Mouse (Mus musculus) gastrocnemius, postnatal 4 days (tissue): ENCODE measurements around the gene Mok. TPM values are rescaled to one million over a fixed set of nuclear protein-coding genes. Genes with fewer than 3 reads are reported as not detected.

Experiments used
- DNase-seq, 2 experiments: peaks; one replicate each; pipeline ENCODE4 v3.0.0; 2021 to 2022; ENCODE audit warnings: low spot score in 2 of 2, mixed read lengths in 2 of 2
- total RNA-seq, 2 experiments: library from RNA; stranded (reverse); gene quantifications; 2 replicates each; pipeline ENCODE4 v1.2.3; 2021

The Mok gene
- total RNA-seq, 2 experiments from 2014 or later, result 0.34 to 0.91 TPM

DNA sequence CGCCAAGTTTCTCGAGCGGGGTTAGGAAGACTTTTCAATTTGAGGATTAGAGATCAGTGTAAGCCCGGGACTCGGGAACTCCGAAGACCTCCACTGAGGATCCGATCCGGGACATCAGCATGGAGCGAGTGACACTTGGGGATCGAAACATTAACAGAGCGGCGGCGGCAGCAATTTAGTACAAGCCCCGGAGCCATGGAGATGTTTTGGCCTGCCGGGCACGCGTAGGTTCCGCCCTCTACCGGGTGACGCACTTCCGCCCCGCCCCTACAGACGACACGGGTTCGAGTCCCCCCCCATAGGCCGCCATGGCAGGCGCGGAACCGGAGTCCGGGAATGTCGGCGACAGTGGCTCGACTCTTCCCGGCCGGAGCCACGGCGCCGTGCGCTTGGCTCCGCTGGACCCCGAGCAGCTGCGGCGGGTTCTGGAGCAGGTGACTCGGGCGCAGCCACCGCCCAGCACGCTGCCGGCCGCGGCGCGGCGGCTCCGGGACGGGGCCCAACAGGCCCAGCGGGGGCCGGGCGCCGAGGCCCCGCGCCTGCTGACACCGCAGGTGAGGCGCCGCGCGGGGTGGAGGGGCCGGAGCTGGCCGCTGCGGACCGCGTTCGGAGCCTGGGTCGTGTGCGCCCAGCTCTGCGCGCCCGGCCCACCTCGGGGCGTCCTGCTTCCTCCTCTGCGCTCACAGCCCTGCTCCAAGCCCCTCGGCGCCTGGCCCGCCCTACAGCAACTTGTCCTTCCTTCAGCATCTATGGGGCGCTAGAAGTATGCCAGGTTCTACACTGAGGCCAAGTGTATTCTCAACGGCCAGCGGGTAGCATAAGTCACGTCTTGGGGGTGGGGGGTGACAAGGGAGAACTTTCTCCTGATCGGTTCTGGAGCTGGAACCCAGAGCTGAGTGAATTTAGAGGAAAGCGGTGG lies 9.5 kb upstream of the Mok start, which contains the start of gene Zfp839:
Gene Zfp839, plus strand, starts transcription at position 244 of the 919 bp plus-strand sequence.
- peak; percentile 75 to 85 for DNase-seq

DNA sequence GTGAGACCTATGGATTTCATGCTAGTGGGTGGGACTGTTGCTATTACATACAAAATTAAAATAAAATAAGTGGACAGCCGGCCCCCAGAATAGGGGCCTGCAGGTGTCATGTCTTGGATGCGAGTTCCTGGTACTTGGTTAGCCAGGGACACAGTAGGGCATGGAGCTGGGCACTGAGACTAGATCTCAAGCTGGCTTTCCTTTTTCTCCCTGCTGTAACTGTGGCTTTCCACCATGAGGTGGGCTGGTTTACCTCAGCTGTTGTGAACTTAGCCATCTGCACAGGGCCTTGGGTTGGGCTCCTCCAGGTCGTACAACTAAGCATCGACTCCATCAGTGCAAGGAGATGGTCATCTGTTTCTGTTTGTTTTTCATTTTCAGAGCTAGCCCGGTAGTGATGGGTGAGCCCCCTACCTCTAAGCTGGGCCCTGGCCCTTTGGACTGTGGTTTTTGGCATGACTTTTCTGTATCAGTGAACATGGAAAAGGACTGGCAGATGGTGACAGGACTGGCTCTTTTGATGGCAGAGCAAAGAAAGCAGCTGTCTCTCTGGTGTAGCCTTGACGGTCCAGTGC lies 5.5 kb upstream of the Mok start:
- DNase-seq, result no peak

DNA sequence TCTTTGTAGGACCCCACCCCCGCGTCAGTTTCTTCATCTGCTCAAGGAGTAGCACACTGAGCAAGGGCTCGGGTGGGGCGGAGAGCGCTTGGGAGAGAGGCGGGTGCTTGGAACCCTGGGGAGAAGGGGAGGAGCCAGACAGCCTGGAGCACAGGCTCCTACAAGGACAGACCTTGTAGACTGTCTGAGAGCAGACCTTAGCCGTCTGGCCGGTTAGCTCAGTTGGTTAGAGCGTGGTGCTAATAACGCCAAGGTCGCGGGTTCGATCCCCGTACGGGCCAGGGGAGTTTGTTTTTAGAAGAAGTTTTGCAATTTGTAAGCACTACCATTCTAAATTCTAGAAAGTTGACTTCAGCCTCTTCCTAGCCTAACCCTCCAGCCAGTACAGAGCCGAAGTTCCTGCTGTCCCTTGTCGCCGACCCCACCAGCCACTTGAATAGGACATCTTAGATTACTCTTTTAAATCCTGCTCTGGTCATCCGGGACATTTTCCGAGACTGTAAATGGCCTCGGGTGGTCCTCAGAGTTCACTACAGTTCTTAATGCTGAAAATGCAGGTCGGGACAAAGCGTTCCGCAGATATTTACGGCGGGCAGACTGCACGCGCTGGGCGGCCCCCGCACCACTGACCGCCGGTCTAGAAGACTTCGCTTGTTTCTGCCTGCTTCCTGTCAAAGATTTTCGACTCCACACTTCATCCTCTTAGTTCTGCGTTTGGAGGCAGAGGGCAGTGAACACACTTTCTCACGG lies 4.6 kb upstream of the Mok start:
- DNase-seq, result peak; percentile 83 to 85

DNA sequence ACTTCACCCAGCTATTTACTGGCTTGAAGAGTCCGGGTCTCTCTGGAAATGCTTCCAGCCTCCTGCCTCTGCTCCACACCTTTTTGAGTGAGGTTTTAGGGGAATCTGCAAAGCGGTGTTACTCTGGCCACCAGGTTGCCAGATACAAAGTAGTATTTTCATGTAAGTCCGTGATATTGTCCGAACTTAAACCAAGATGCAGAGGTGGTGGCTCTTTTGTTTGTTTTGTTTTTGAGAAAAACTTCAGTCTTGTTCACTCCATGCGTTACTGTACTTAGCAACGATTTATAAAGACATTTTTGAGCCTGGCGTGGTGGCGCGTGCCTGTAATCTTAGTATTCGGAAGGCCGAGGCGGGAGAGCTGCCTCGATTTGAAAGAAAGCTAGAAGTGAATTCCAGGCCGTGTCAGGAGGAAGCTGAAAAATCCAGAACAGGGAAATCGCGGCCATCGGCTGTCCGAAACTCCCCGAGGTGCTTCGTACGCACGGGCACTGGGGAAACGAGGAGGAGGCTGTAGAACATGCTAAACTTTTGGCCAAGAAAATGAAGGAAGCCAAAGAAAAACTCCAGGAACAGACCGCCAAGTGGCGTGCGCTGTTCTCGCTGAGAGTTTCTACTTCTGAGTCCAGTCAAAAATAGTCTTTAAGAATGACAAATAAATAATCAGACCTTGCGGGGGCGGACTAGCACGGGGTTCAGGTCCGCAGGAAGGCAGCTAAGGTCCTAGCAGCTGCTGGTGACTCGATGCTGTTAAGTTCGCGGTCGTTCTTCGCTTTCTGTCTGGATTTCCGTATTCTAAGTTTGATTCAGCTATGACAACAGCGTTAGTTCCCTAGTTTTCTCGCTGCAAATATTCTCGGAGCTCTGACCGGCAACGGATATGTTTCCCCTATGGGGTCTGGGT lies 3.7 kb upstream of the Mok start:
- DNase-seq, result peak in 1 of 2 experiments; percentile 44

DNA sequence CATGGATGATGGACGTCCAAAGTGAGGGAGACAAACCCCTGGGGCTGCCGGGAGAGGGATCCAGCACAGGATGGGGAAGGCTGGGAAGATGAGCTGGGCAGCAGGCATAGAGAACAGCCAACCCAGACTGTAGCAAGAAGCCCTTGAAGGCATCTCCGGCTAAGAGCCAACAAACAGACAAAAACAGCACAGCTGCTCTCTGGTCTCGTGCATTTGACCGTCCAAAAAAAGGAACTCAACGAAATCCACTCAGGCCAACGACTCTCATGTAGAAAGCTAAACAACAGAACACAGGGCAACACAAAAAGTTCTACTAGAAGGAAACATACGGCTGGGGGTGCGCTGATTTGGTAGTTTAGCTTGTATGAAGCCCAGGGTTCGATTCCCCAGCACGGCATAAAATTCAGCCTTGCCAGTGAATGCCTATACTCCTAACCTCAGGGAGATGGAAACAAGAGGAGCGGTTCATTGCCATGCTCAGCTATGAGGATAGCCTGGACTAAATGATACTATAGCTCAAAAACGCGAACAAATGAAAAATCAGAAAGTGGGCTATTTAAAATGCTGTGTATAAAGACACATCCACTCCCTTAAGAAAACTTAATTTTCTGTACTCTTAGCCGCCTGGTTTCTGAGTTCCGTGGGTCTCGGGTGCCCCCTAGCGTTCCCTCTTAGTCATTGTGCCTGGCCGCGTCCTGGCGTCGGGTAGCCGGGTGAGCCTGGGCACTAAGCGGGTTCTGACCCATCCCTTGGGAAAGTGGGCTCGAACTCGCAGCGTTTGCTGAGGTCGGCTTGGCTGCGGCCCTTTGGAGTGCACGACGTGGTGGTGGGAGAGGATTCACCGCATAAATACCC lies 2.7 kb upstream of the Mok start:
- peak; percentile 67 to 80 for DNase-seq

DNA sequence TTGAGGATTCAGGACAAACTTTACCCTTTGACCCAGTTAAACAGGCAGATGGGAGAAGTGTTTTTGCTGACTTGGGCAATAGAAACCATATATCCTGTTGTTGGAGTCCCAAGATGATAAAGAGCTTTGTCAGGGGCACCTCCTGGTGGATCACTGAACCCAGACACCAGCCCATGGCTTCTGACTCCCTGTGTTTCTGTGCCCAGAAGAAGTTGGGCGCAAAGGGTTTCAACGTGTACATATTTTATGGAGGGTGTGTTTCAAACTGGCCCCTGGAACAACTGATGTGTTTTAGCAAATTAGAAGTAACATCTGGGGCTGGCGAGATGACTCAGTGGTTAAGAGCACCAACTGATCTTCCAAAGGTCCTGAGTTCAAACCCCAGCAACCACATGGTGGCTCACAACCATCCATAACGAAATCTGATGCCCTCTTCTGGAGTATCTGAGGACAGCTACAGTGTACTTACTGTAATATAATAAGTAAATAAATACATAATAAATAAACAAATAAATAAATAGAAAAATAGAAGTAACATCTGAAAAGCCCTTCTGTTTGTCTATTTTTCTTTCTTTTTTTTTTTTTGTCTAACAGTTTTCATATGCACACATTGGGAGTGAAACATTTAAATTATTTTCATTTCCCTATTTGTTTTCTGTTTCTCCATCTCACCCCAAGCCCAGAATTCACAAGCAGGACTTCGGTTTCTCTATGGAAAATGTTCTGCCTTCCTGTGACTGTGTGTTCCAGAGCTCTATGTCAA lies 1.2 kb upstream of the Mok start:
- no peak for DNase-seq

DNA sequence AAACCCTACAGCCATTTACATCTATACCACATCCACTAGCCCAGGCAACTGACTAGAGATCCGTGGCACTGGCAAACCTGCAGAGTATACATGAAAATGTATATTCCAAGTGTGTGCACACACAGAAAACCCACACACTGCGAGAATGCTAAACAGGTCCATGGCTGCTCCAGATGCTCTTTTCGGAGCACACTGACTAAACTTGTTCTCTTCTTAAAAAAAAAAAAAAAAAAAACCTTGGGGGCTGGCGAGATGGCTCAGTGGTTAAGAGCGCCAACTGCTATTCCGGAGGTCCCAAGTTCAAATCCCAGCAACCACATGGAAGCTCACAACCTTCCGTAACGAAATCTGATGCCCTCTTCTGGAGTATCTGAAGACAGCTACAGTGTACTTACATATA lies 2.9 kb downstream of the Mok start:
- no peak for DNase-seq

DNA sequence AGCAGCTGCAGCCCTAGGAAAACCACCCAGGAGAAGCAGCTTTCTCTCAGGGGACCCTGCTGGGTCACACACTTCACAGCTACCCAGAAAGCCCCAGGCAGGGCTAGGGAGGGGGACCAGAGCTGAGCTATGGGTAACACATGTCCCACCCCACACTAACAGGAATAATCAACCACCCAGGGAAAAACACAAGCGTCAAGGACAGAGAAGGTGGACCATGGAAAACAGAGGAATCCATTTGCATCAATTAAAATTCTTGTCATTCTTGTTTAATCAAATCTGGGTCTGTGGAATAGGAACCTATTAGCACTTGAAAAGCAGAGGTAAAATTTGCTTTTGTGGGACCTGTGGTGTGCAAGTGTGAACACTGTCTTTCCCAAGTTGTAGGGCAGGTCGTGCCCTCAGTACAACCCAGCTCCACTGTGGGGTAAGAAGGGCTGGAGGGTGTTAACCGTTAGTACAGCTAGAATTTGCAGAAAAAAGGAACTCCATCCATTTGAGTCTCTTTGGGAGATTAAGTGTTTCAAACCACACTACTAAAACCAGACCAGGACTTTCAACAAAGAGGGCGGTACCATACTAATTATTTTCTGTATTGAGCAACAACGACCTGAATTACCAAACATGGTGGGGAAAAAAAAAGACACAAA lies 3.4 kb downstream of the Mok start:
- no peak for DNase-seq

DNA sequence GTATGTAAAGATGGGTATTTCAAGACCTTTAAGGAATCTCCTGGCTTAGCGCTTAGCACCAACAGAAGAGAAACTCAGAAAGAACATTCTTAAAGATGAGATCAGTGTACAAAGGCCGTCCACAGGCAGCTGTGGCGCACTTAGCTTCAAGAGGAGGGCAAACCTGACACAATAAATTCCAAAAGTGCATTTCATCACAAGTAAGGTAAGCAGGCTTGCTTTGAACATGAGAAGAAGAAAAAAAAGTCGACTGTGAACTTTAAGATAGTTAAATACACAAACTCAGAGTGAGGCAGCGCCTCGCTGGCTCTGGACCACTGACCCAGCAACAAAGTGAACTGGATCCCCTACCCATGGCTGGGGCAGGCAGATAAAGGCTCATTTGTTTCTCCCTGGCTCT lies 4.0 kb downstream of the Mok start:
- no peak for DNase-seq

DNA sequence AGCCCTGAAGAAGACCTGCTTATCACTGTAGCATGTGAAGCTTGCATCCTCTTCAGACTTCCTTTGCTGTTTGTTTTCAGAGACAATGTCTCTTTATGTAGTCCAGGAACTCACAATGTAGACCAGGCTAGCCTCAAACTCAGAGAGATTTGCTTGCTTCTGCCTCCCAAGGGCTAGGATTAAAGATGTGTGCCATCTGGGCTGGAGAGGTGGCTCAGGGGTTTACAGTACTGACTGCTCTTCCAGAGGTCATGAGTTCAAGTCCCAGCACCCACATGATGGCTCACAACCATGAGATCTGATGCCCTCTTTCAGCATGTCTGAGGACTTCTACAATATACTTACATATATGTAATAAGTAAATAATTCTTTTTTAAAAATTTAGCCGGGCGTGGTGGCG lies 5.6 kb downstream of the Mok start:
- DNase-seq, result no peak

DNA sequence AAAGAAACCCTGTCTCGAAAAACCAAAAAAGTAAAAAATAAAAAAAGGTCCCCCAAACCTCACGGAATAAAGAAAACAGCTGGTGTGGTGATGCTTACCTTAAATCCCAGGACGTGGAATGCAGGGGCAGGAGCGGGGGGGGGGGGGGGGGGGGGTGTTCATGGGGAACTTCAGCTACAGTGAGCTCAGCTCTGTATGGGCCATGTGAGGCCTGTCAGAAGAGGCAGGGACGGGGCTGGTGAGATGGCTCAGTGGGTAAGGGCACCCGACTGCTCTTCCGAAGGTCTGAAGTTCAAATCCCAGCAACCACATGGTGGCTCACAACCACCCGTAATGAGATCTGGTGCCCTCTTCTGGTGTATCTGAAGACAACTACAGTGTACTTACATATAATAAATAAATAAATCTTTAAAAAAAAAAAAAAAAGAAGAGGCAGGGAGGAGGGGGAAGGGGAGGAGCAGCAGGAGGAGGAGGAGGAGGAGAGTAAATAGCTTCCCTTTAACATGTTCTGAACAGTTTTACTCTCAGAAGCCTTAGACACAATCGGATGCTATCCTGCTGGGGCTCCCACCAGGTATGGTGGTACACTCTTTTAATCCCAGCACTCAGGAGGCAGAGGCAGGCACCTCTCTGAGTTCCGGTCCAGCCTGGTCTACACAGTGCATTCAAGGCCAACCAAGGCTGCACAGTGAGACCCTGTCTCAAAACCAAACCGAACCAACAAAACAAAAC lies 10.3 kb downstream of the Mok start:
- DNase-seq, result no peak

DNA sequence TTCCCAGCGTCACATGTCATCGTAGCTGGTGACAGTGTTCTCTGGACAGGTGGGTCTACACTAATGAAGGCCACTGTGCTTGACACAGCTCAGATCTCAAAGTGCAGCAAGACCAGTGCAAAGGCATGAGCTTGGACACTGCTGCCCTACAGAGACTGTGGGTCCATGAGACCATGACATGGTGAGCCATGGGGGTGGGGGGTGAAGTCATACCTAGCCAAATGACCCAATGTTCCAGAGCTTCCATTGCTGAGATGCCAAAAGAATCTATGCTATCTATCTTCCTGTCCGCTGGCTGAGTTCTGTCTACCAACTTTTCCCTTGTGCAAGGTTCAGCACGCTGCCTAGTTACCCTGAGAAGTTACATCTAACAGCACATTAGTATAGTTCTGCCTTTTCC lies 11.8 kb downstream of the Mok start:
- DNase-seq, result no peak

DNA sequence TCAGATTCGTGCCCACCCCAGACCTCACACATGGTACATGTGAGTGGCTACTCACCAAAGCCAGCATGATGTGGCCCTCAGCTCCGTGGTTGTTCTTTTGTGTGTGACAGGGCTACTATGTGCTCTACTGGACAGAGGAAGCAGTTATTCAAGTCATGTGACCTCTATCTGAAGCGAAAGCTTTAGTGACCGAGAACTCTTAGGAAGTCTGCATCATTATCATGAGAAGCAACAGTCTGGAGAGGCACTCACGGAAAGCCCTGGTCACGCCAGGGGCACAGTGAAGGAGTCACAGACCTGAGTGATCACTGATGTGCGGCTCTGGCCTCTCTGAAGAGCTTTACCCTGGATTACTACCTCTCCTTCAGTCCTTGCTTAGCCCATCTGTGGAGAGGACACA lies 18.4 kb downstream of the Mok start:
- no peak for DNase-seq

DNA sequence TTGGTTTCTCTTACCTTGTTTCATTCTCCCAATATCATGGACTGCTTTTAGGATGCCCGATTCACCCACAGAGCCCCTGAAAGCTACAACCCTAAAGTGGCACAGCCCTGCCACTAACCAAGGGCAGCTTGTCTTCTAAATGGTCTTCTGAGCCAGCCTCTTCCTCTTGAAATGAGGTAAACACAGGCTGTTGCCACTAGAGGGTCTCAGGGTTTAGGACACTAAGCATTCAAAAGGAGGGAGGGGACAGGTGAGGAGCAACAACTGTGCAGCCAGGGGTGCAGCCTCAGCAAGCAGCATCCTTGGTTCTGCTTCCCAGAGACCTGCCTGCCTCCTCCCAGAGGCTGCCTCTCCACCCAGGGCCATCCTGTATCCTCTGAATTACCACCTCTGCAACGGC lies 19.0 kb downstream of the Mok start:
- no peak for DNase-seq

DNA sequence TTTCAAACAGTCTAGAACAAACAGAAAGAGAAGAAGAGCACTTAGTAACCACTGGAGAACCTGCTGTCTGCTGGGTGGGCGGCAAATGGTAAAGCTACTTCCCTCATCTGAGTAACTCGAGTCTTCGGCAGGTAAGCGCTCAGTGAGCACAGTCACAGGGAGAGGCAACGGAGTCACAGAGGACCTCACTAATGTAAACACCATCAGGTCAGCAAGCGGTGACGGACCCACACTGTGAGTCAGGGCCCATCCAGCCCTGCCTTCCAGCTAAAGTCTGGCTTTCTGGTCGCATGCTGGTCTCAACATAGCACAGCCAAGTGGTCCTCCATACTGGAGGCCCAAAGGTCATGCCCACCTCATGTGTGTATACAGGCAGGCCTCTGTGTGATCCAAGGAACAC lies 21.4 kb downstream of the Mok start:
- no peak for DNase-seq

DNA sequence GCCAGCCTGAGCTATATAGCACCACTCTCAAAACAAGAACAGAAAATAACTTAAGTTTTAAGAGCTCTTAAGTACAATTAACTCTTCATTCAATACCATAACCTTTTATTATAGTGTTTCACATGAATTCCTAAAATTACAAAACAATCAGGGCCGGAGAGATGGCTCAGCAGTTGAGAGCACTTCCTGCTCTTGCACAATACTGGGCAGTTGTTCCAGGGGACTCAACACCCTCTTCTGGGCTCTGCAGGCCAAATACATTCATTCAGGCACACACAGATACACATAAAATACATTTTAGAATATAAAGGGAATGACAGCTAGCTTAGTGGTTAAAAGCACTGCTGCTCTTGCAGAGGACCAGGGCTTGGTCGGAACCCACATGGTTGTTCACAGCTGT lies 23.9 kb downstream of the Mok start:
- no peak for DNase-seq

DNA sequence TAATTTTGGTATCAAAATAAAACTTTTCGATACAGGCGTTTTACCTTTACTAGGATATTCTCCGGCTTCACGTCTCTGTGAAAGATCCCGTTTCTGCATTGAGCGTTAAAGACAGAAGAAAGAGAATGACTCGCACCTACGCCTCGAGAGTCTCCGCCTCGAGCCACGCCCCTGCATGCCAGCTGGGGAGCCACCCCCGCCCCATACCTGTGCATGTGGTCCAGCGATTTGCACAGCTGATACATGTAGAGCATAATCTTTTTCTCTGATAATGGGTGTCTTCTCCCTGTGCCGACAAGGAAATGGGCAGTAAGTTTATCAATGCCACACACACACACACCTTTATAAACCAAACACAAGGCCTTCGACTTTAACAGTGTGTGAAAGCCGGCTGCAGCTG lies 25.8 kb downstream of the Mok start:
- DNase-seq, result no peak

DNA sequence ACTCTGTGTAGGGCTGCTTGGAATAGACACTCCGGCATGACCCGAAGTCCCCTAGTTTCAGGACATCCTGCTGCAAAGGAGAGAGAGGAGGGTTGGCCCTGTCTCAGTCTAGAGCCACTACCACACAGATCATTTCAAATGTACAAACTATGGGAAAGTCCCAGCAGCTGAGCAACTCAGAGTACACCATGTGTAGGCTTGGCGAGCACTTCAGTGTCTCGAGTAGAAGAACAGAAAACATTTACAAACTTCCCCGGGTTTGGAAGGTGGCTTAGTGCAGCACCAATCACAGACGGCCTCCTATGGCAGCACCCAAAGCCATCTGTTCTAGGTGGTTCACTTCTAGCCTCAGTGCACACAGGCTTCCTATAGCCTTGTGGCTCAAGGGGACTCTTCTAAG lies 27.1 kb downstream of the Mok start:
- DNase-seq, result no peak
